Mouse (Mus musculus) forebrain, embryonic 14.5 days (tissue): ENCODE results near the gene Rbmxl1. TPM values are rescaled to one million over a fixed set of nuclear protein-coding genes. Genes with fewer than 3 reads are reported as not detected.
"Not testable (repeated sequence)": the region's sequence is repeated elsewhere in the genome, so short reads cannot be mapped to it uniquely, and the experiment has no call there.

Source experiments
- ATAC-seq: fragments of 200-750 bp; cut with Nextera tagmentation; 2 replicates; pipeline ENCODE4 v1.8.0; 2017; ENCODE audit warnings: mild to moderate bottlenecking, moderate library complexity
- DNase-seq: peaks from one replicate; pipeline ENCODE4 v3.0.0-alpha.2; 2015; ENCODE audit warnings: low spot score
- H3K27ac ChIP-seq: fragments of 300-500 bp; sonication (generic); 2 replicates; pipeline ENCODE4 v1.5.1; 2014; ENCODE audit warnings: low read depth, mild to moderate bottlenecking, control low read depth, low read length, moderate library complexity
- H3K27me3 ChIP-seq: fragments of 300-500 bp; sonication (generic); replicated peaks from 2 replicates; pipeline ENCODE4 v1.6.1; 2014; ENCODE audit warnings: low read length, control low read depth, mixed read lengths; ENCODE audit not compliant: control insufficient read depth, insufficient read depth
- H3K36me3 ChIP-seq: fragments of 300-500 bp; sonication (generic); 2 replicates; pipeline ENCODE4 v1.6.1; 2014; ENCODE audit warnings: low read length, control low read depth; ENCODE audit not compliant: control insufficient read depth, insufficient read depth
- H3K4me1 ChIP-seq: fragments of 300-500 bp; sonication (generic); 2 replicates; pipeline ENCODE4 v1.6.1; 2014; ENCODE audit warnings: antibody characterized with exemption, low read length, control low read depth; ENCODE audit not compliant: control insufficient read depth, insufficient read depth
- H3K4me2 ChIP-seq: fragments of 300-500 bp; sonication (generic); 2 replicates; pipeline ENCODE4 v1.6.1; 2014; ENCODE audit warnings: mild to moderate bottlenecking, control low read depth, low read length
- H3K4me3 ChIP-seq: fragments of 300-500 bp; sonication (generic); 2 replicates; pipeline ENCODE4 v1.5.1; 2014; ENCODE audit warnings: low read depth, low read length, control low read depth
- H3K9ac ChIP-seq: fragments of 300-500 bp; sonication (generic); 2 replicates; pipeline ENCODE4 v1.6.1; 2014; ENCODE audit warnings: mild to moderate bottlenecking, low read length, control low read depth, moderate library complexity
- H3K9me3 ChIP-seq: fragments of 300-500 bp; sonication (generic); replicated peaks from 2 replicates; pipeline ENCODE4 v1.6.1; 2016; ENCODE audit warnings: low read length, control low read depth, mixed read lengths; ENCODE audit not compliant: control insufficient read depth
- WGBS: fragments of 180-500 bp; shearing (Covaris S2); extraction: QIAGEN DNeasy Blood & Tissue Kit; methylation state at CpG from one replicate; pipeline ENCODE4 v1.1.7; 2014; 5-methylcytosine and 5-hydroxymethylcytosine counted together
- polyA plus RNA-seq: library from polyadenylated mRNA; unstranded; fragments of >200 nt; fragmentation: Nextera tagmentation; extraction: Ambion mirVana; gene quantifications from 2 replicates; pipeline ENCODE4 v1.2.1, GENCODE M21; 2014

Rbmxl1 gene
- polyA plus RNA-seq, 1 experiment from 2014 or later = 263 TPM

DNA sequence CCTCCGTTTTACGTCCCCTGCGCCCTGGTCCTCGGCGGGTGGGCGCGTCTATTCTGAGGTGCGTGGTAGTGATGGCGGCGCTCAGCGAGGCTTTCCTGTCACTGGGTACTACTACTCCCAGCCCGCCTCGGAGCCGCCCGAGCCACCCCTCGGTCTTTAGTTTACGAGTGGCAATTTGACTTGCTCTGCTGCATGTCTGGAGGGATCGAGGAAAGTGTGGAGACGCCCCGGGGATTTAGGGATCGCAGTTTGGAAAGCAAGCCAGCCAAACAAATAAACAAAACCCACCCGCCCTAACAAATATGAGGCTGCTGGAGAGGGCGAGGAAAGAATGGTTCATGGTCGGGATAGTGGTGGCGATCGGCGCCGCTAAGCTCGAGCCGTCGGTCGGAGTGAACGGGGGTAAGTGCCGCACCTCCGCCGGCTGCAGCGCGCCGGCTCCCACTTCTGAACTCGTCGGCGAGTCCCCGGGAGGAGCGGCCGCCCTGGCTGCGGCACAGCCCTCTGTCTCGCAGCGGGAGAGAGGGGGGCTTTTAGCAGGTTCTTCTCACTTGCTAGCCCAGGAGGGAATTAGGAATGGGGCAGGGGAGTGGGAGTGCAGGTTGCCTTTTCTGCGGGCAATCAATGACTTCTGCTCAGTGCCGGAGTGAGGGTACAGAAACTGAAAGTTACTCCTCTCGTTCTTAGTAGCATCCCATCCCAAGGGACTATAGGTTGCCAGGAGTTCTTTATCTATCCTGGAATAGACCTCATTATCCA lies 754 bp upstream of the Rbmxl1 start, which contains the start of gene Slc10a7:
Gene Slc10a7, plus strand, starts transcription at position 74 of the 759 bp plus-strand sequence.
- Histone ChIP-seq H3K4me3 (peak within 1 kb of the TSS; percentile 95), H3K4me1 (peaks cover 10% of the 10 kb centered on the region), H3K27ac (peak within 1 kb of the TSS; percentile 96), H3K27me3 (no peaks in the 10 kb centered on the region), H3K9me3 (no peaks in the 10 kb centered on the region; the same call in 1 of the 2 replicates), H3K9ac (peak within 1 kb of the TSS; percentile 98), H3K36me3 (peaks cover 10% of the 10 kb centered on the region), H3K4me2 (peak within 1 kb of the TSS; percentile 91)
- peak; percentile 93 for DNase-seq
- peak; percentile 97 for ATAC-seq
- under 1% methylated on average over 50 of the region's 51 CpGs for WGBS

DNA sequence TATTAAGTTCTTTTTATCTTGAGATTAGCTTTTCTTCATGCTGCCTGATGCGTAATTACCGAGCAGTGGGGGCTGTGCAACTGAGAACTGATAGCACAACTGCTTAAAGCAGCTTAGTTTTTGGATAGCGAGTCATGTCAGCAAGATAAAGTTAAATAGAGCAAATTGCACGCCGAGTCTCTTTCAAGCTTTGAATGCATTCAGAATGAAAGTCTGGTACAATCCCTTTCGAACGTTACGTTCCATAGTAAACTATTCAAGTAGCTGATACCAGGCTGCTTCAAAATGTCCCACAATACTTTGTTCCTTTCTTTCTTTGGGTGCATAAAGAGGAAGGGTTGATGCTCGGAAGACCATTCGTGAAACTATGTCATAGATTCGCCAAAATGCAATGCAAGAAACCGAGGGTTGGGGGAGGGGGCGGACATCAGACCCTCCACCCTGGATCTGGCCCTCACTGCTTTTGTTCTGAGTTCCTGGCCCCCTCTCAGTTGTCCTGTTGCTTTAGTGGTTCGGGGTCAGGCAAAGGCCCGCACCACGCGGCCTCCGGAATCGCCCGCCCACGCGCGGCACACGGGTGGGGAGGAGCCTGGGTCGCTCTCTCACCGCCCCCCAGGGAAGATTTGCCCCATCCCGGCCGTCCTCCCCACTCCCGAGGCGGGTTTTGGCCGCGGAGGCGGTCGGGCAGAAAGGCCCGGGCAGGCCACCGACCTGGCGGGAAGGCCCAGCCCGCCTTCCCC lies 549 bp downstream of the Rbmxl1 start:
- ATAC-seq (peak; percentile 38), DNase-seq (peak; percentile 48)
- under 1% methylated on average over 38 of the region's 38 CpGs for WGBS
- Histone ChIP-seq H3K4me2 (peak overlapping the region; percentile 91), H3K27ac (peak overlapping the region; percentile 96), H3K4me1 (peaks cover 10% of the 10 kb centered on the region), H3K4me3 (peak overlapping the region; percentile 95), H3K27me3 (no peaks in the 10 kb centered on the region), H3K36me3 (peaks cover 23% of the 10 kb centered on the region), H3K9ac (peak overlapping the region; percentile 98), H3K9me3 (no peaks in the 10 kb centered on the region; the same call in 1 of the 2 replicates)

DNA sequence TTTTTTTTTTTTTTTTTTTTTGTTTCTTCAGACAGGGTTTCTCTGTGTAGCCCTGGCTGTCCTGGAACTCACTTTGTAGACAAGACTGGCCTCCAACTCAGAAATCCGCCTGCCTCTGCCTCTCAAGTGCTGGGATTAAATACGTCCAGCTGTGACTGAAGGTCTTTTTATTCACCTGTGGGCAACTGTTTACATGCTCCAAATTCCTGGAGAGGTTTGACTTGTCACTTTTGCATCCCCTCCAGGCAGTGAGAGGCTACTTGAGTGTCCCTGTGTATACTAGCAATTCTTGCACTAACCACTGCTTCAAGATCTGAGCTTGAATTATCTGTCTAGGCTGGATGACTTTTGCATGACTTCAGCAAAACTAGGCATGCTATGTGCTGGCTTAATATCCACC lies 6.0 kb downstream of the Rbmxl1 start:
- H3K9me3 ChIP-seq = no peaks in the 10 kb centered on the region; the same call in 1 of the 2 replicates
- peaks cover 4% of the 10 kb centered on the region for H3K4me1 ChIP-seq
- no peaks in the 10 kb centered on the region for H3K27me3 ChIP-seq
- DNase-seq = no peak
- no peak for ATAC-seq
- no peak overlapping the region for H3K4me3 ChIP-seq
- H3K27ac ChIP-seq = no peak overlapping the region
- no peak overlapping the region for H3K9ac ChIP-seq
- 63% methylated on average over 2 of the region's 2 CpGs for WGBS
- peaks cover 24% of the 10 kb centered on the region for H3K36me3 ChIP-seq
- H3K4me2 ChIP-seq = no peak overlapping the region

DNA sequence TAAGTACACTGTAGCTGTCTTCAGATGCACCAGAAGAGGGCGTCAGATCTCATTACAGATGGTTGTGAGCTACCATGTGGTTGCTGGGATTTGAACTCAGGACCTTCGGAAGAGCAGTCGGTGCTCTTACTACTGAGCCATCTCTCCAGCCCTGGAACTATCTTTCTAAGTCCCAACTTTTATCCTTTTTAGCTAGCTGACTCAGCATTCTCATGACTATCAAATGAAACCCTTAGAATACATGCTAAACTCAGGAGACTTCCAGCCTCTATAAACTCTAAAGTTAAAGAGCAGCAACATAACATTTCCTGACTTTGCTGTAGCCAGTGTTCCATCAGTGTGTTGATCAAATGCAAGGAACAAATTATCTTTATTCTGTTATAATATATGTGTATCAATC lies 12.4 kb downstream of the Rbmxl1 start:
- DNase-seq, H3K27ac ChIP-seq, H3K36me3 ChIP-seq, H3K9ac ChIP-seq, H3K9me3 ChIP-seq, H3K4me3 ChIP-seq, H3K4me2 ChIP-seq, H3K4me1 ChIP-seq, ATAC-seq, H3K27me3 ChIP-seq: not testable (repeated sequence)
- 96% methylated on average over 2 of the region's 3 CpGs for WGBS

DNA sequence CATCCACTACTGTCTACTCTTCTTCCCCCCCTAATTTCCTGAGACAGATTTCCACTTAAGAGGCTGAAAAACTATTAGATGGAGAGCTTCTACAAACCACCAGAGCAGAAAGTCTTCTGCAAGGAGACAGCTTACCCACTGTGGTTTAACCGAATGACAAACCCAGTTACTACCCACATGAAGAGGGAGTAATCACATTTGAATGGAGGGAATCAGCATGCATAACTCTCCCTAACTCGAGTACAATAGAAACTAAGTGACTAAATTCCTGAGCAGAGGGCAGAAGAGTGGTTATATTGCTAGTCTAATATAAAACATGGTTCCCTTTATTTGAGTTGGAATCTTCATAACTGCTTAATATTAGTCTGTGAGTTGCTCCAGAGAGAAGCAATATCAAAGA lies 15.7 kb downstream of the Rbmxl1 start:
- no peak overlapping the region for H3K9ac ChIP-seq
- H3K27me3 ChIP-seq = no peaks in the 10 kb centered on the region
- H3K4me3 ChIP-seq = no peak overlapping the region
- no peaks in the 10 kb centered on the region for H3K9me3 ChIP-seq
- DNase-seq (no peak), ATAC-seq (no peak)
- no peak overlapping the region for H3K27ac ChIP-seq
- H3K4me2 ChIP-seq = no peak overlapping the region
- 43% methylated on average over 2 of the region's 2 CpGs for WGBS
- H3K4me1 ChIP-seq = no peaks in the 10 kb centered on the region
- H3K36me3 ChIP-seq = no peaks in the 10 kb centered on the region

DNA sequence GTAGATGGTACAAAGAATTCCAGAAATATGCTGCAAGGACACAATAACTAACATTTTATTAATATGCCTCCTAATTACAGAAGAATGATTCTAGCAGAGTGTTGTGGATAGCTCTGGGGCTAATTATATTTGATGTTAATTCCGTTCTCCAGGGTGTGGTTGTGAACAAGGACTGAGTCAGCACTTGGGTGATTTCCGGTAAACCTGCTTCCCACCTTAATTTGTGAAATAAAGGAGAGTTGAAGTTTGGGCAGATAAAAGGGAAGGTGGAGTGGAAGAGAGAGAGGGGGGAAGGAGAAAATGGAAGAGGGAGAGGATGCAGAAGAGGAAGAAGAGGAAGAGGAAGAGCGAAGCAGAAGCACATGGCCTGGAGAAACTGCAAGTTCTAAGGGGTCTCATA lies 19.0 kb downstream of the Rbmxl1 start:
- H3K27me3 ChIP-seq = no peaks in the 10 kb centered on the region
- ATAC-seq = no peak
- H3K9me3 ChIP-seq = no peaks in the 10 kb centered on the region
- H3K4me2 ChIP-seq = no peak overlapping the region
- H3K27ac ChIP-seq = no peak overlapping the region
- no peaks in the 10 kb centered on the region for H3K36me3 ChIP-seq
- no peaks in the 10 kb centered on the region for H3K4me1 ChIP-seq
- DNase-seq = no peak
- no peak overlapping the region for H3K4me3 ChIP-seq
- H3K9ac ChIP-seq = no peak overlapping the region
- 85% methylated on average over 3 of the region's 3 CpGs for WGBS

DNA sequence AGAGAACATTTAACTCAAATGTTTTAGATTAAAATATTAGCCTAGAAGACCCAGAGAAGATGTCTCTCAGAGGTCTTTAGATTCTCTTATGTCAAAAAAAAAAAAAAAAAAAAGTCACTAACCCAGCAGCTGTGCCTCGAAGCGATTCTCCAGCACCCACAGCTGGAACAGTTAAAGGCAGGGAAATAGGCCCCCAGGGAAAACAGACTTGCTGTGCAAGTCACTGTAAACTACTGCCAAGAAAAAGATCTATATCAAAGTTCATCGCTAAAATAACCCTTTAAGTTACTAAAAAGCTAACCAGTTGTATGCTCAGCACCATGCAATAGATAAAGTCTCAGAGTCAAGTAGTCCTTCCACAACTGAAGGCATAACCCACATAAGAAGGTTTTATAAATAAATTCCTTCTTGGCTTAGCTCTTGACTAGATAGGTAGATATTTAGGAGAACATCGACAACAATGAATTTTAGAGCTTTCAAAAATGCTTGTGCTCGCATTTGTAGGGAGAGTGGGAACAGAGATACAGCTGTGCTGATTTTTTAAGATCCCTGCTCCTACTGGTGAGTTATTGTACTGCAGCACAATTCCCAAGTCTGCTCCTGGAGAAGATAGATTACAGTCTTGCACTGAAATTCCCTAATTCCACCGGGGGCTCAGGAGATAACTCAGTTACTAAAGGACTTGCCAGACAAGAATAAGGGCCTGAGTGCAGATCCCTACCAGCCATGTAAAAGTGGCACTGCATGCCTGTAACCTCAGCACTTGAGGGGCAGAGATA lies 31.5 kb downstream of the Rbmxl1 start:
- peak; percentile 50 for DNase-seq
- WGBS = 66% methylated on average over 6 of the region's 6 CpGs

DNA sequence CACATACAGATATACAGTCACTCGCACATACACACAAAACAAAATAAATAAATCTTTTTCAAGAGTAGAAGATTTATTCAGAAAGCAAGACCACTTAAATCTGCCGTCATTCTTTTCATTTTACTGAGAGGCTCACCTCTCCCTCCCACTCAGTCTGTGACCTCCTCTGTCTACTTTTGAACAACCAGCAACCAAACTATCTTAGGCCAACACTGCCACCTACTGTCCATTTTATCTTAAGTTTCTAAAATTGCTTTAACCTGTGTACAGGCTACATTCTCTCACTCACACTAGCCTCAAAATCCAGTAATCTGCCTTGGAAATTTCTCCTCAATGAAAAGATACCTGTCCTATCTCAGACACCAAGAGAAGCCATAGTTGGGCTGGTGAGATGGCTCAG lies 40.8 kb downstream of the Rbmxl1 start:
- Histone ChIP-seq H3K4me3 (no peak overlapping the region), H3K27me3 (no peaks in the 10 kb centered on the region), H3K36me3 (no peaks in the 10 kb centered on the region), H3K9ac (no peak overlapping the region), H3K27ac (no peak overlapping the region), H3K4me1 (no peaks in the 10 kb centered on the region), H3K4me2 (no peak overlapping the region), H3K9me3 (no peaks in the 10 kb centered on the region)
- DNase-seq (peak; percentile 9), ATAC-seq (no peak)
- 90% methylated on average over 2 of the region's 2 CpGs for WGBS

More for the DNA sequence above, 31.5 kb downstream of the Rbmxl1 start:
- no peaks in the 10 kb centered on the region for H3K9me3 ChIP-seq
- H3K4me3 ChIP-seq = no peak overlapping the region
- ATAC-seq = no peak
- H3K9ac ChIP-seq = no peak overlapping the region
- no peak overlapping the region for H3K27ac ChIP-seq
- H3K27me3 ChIP-seq = no peaks in the 10 kb centered on the region
- H3K4me2 ChIP-seq = no peak overlapping the region
- H3K36me3 ChIP-seq = no peaks in the 10 kb centered on the region
- H3K4me1 ChIP-seq = no peaks in the 10 kb centered on the region
